Mouse (Mus musculus) right cerebral cortex, postnatal 4 days (tissue): ENCODE data around the gene Sh3glb2.

Experiments used
- DNase-seq: peaks from one replicate; pipeline ENCODE4 v3.0.0-alpha.2; 2022

Gene Sh3glb2

GRCm38 (mm10) chr2:30379307-30379706, 20.2 kb upstream of the Sh3glb2 start:
- DNase-seq: no peak

GRCm38 (mm10) chr2:30377721-30378120, 18.6 kb upstream of the Sh3glb2 start:
- DNase-seq: no peak

GRCm38 (mm10) chr2:30375893-30376292, 16.8 kb upstream of the Sh3glb2 start:
- no peak for DNase-seq

GRCm38 (mm10) chr2:30372726-30373125, 13.6 kb upstream of the Sh3glb2 start:
- no peak for DNase-seq

- no peak for DNase-seq
Measured at GRCm38 (mm10) chr2:30371544-30371943, 12.4 kb upstream of the Sh3glb2 start.

- DNase-seq: no peak
Measured at GRCm38 (mm10) chr2:30366203-30366602, 7.1 kb upstream of the Sh3glb2 start.

- DNase-seq: no peak
Measured at GRCm38 (mm10) chr2:30365281-30366069, 6.3 kb upstream of the Sh3glb2 start.

GRCm38 (mm10) chr2:30363773-30364650, 4.9 kb upstream of the Sh3glb2 start, which contains the start of gene Miga2:
Miga2 (plus strand) TSS chr2:30364233.
- peak; percentile 93 for DNase-seq

GRCm38 (mm10) chr2:30362865-30363264, 3.7 kb upstream of the Sh3glb2 start:
- DNase-seq: no peak

GRCm38 (mm10) chr2:30360626-30361025, 1.5 kb upstream of the Sh3glb2 start:
- no peak for DNase-seq

- no peak for DNase-seq
Measured at GRCm38 (mm10) chr2:30357552-30358510, 1.3 kb downstream of the Sh3glb2 start.

- DNase-seq: no peak
Measured at GRCm38 (mm10) chr2:30356906-30357305, 2.2 kb downstream of the Sh3glb2 start.

- no peak for DNase-seq
Measured at GRCm38 (mm10) chr2:30356266-30356665, 2.9 kb downstream of the Sh3glb2 start.

- no peak for DNase-seq
Measured at GRCm38 (mm10) chr2:30355861-30356260, 3.3 kb downstream of the Sh3glb2 start.

- no peak for DNase-seq
Measured at GRCm38 (mm10) chr2:30351149-30351548, 8.0 kb downstream of the Sh3glb2 start.

GRCm38 (mm10) chr2:30349196-30349595, 9.9 kb downstream of the Sh3glb2 start:
- DNase-seq: no peak

- DNase-seq: no peak
Measured at GRCm38 (mm10) chr2:30345971-30346676, 13.0 kb downstream of the Sh3glb2 start.

GRCm38 (mm10) chr2:30343601-30344137, 15.5 kb downstream of the Sh3glb2 start:
- peak; percentile 55 for DNase-seq

GRCm38 (mm10) chr2:30342544-30342943, 16.6 kb downstream of the Sh3glb2 start:
- no peak for DNase-seq

GRCm38 (mm10) chr2:30342061-30342460, 17.1 kb downstream of the Sh3glb2 start:
- no peak for DNase-seq

GRCm38 (mm10) chr2:30337179-30337578, 22.0 kb downstream of the Sh3glb2 start:
- DNase-seq: no peak
